Mouse (Mus musculus) bone marrow macrophage, adult 2 months (primary cell): ENCODE measurements around the gene Tnfsf12.

ENCODE experiments used
- CTCF ChIP-seq: IDR thresholded peaks from 2 replicates; pipeline ENCODE4 v1.5.1; 2012; ENCODE audit warnings: low read depth, mild to moderate bottlenecking, low read length, moderate library complexity
- POLR2A ChIP-seq: IDR thresholded peaks from 2 replicates; pipeline ENCODE4 v1.6.1; 2012; ENCODE audit warnings: mild to moderate bottlenecking, low read depth, low read length, borderline replicate concordance

- TF ChIP-seq POLR2A, result no peak
- no peak for TF ChIP-seq CTCF
These were observed 14.8 kb upstream of the Tnfsf12 start for GRCm38 (mm10) chr11:69710470-69710869.
